Mouse (Mus musculus) adrenal gland, postnatal 25 days (tissue): Measurements from ENCODE around the gene Crygs. TPM values are rescaled to one million over a fixed set of nuclear protein-coding genes. Genes with fewer than 3 reads are reported as not detected.

Source experiments
- DNase-seq: peaks from one replicate; pipeline ENCODE4 v3.0.0; 2021; ENCODE audit warnings: mixed read lengths
- long read RNA-seq: library from polyadenylated mRNA; stranded (forward); transcript quantifications from one replicate; pipeline ENCODE4 v2.0.0, GENCODE M21; 2021
- total RNA-seq: library from RNA; stranded (reverse); gene quantifications from 2 replicates; pipeline ENCODE4 v1.2.3, GENCODE M21; 2021

Crygs gene
- total RNA-seq = not detected in 2 replicates
- long read RNA-seq = 0 reads

DNA sequence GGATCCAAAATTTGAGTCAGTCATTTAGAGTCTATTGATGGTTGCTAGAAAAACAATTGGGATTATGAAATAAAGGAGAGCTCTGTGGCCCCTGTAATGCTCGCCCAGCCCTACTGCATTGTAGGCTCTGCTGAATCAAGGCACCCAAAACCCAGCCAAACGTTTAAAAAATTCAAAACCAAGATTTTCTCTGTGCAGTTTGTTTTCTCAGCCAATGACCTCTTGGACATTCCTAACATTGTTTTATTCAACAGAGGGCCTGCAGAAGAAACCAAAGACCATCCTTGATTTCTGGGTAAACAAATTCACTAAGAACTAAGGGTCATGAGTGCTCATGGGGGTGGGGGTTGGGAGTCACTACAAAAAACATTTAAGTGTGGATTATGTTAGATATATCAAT is at the start of gene Crygs:
Gene Crygs (minus strand): TSS at position 101 of the 400 bp plus-strand sequence.
- DNase-seq = no peak

GRCm38 (mm10) chr16:22857431-22858113 is 46.2 kb upstream of the Crygs start, which contains the start of the genes Tbccd1 and Dnajb11:
TSS of gene Tbccd1 (minus strand) at chr16:22857669.
TSS of gene Dnajb11 (plus strand) at chr16:22857845.
- peak; percentile 99 for DNase-seq

DNA sequence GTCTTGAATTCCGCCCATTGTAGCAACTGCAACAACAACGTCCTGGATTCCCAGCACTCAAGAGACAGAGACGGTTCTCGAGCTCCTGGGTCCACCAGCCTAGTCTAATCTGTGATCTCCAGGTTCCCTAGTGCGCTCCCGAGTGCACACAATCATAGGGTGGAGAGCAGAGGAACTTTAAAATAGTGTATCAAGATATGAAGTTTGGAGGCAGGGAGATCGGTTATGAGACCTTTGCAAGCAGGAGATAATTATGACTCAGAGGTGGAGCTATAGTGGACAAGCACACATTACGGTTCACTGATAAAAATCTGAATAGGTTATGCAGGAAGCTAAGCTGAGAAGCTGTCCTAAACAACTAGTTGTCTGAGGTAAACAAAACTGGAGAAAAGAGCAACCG is 45.4 kb upstream of the Crygs start:
- no peak for DNase-seq

DNA sequence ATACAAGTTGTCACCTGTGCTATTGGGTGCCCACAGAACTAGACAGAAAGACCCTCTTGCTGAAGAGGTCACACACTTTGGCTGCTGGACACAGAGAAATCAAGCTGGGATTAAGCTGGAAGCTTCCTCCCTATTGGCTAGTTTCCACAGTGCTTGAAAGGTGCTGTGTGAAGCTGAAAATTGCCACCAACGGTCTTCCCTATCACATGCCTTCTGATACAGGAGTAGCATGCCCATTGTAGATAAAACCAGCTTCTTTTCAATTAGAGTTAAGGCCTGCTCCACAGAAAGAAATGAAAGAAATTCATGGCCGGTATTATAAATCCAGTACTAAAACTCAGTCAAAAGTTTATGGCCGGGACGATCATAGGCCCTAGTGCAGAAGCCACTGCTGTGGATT is 41.3 kb upstream of the Crygs start:
- DNase-seq = no peak

- DNase-seq = no peak
These were observed 37.0 kb upstream of the Crygs start for GRCm38 (mm10) chr16:22848331-22848730.

GRCm38 (mm10) chr16:22847686-22848085 is 36.3 kb upstream of the Crygs start:
- no peak for DNase-seq

GRCm38 (mm10) chr16:22845481-22845880 is 34.1 kb upstream of the Crygs start:
- no peak for DNase-seq

DNA sequence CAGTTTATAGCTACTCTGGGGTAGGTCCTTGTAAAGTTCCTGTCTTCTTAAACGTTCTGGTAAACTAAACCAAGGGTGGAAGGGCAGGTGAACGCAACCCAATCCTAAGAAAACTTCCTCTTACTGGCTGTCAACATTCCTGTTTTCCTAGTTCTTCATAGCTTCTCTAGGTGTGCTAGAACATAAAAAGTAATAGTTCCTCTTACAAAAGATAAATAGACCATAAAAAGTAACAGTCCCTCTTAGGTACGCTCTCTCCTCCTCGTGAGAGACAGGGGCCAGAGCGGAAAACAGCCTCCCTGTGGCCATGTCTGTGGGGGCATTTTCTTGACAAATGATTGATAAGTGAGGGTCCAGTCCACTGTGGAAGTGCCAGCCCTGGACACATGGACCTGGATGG is 33.5 kb upstream of the Crygs start:
- DNase-seq = no peak

GRCm38 (mm10) chr16:22844061-22844801 is 32.9 kb upstream of the Crygs start:
- DNase-seq = peak; percentile 87

GRCm38 (mm10) chr16:22842871-22843270 is 31.5 kb upstream of the Crygs start:
- no peak for DNase-seq

DNA sequence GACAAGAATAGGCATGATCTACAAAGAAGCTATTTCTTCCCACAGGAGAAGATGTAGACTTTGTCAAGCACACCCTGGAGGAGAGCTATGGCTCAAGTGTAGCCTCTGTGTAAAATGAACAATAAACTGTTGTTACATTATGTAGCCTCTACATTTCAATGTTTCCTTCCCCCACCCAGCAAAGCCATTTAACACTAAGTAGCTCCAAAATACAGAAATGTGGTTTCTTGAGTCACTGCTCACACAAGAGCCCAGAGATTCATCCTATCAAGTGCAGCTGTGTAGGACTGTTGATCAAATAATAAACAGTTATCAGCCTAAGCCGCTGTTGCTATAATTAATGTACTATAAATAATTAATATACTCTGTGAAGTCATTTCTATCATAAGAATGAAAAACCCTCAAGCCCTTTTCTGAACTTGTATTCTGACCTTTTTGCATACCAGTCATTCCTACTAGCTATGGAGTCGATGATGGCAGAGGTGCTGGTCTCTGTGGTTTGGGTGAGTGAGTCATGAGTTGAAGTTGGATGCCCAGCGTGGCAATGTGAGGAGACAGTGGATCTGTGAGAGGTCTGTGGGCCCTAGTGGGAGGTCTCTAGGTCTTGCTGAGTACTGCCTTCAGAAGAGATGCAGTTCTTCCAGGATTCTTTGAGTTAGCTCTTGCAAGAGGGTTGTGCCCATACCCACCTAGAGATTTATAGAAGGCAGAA is 27.9 kb upstream of the Crygs start:
- no peak for DNase-seq

DNA sequence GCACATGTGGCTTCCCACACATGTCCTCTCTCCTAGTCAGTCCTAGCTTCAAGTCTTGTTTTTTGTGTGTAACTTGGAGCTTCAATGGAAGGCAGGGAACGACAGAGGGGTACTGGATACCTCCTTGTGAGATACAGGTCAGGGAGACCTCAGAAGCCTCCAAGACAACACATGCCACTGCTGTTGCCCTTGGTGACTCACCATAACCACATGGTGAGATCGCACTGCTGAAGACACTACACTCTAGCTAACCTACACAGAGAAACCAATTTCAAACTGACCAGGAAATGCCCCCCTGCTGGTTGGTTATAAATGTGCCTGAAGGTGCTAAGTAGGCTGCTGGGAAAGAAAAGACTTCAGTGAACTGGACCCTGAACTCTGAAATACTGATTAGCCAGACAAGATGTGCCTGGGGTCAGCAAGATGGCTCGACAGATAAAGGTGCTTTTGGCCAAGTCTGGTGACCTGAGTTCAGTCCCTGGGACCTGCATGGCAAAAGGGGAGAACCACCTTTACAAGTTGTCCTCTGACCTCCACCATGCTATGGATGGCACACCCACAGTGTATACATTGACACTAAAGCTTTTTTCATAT is 21.7 kb upstream of the Crygs start:
- DNase-seq = no peak

DNA sequence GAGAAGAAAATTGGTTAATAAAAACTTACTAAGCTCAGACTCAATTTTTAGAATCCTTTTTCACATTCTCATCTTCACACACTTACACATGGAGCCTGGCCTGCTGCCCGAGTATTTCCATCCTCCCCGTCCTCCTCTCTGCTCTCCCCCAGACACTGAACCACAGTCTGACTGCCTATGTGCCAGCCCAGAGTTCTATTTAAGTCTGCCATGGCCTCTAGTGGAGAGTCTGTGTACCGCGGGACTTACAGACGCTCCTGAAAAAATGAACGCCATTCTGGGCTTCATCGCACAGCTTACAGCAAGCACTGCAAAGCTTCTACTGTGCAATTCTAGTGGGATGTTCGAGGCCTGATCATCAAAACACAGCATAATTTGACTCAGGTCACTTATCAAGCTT is 9.4 kb upstream of the Crygs start:
- DNase-seq = no peak

DNA sequence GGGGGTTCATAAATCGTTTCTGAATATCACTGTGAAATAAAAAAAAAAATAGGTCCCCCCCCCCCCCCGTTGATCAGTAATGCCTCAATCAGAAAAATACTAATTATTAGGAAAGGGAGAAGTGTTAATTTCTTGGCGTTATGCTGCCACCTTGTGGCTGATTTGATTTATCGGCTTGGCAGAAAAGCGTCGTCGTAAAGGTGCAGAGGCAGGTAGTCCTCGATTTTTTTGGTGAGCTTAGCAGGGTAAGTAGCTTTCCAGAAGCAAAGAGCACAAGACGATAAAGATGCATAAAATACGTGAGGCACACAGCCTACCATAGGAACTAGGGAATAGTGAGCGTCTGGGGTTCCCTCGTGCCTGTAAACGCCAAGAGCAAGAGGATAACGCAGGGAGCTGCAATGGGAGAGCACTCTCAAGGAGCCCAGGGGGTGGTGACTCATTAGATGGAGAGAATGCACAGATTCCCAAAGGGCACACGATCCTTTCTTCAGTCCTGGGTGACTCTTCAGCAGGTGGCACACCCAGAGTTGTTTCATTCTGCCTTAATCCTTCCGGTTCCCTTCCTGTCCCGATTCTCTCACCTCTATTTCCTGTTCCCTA is 3.8 kb downstream of the Crygs start:
- DNase-seq = peak; percentile 36

DNA sequence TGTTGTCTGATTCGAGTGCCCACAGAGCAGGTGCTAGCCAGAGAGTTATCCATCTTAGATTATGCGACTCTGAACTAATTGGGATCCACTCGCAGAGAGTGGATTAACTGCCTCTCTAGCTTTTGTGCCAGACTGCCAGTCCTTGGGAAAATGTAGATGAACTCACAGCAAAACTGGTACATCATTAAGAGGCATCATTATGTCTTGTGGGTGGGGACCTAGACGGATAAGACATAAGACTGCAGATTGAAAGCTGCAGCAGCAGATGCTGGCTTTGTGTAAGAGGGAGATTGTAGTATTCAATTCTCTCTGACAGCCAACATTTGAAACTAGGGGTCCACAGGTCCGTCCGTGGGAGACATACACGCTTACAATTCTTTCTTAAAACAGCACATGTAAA is 8.6 kb downstream of the Crygs start:
- DNase-seq = no peak

DNA sequence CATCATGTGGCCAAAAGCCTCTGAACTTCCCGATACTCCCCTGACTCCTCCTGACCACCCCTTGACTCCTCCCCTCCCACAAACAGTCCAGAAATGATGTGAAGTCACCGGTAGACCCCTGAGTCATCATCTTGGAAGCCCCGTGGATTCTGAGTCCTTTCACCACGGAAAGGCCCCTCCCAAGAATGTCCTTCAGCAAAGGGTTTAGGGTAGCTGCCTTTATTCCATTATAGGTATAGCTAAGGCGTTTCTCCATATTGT is 10.6 kb downstream of the Crygs start:
- DNase-seq = no peak

- DNase-seq = no peak
These were observed 11.1 kb downstream of the Crygs start for GRCm38 (mm10) chr16:22800026-22800848.

GRCm38 (mm10) chr16:22798520-22798919 is 12.9 kb downstream of the Crygs start:
- no peak for DNase-seq

GRCm38 (mm10) chr16:22797521-22797920 is 13.9 kb downstream of the Crygs start:
- DNase-seq = no peak

- peak; percentile 43 for DNase-seq
These were observed 15.9 kb downstream of the Crygs start for GRCm38 (mm10) chr16:22795497-22795896.

GRCm38 (mm10) chr16:22791235-22791634 is 20.1 kb downstream of the Crygs start:
- DNase-seq = no peak

GRCm38 (mm10) chr16:22789908-22790367 is 21.4 kb downstream of the Crygs start:
- no peak for DNase-seq
